Mouse (Mus musculus): Measurements from ENCODE around the gene Tmem130. TPM values are rescaled to one million over a fixed set of nuclear protein-coding genes. Genes with fewer than 3 reads are reported as not detected.
A peak's percentile ranks its signal among the peaks of the same experiment; 100 is the strongest.

Tmem130 gene
- total RNA-seq, 2 experiments from 2014 or later, result not detected

GRCm38 (mm10) chr5:144724926-144725325 lies 36.7 kb downstream of the Tmem130 start:
- H3K27ac ChIP-seq, result no peak overlapping the region
- intact Hi-C loops (cut with DNase I), result no loop called here
- no peak for DNase-seq
- H3K4me3 ChIP-seq, result no peak overlapping the region
- TF ChIP-seq CTCF (IDR thresholded peaks at IDR 0.05), result no peak

- H3K4me3 ChIP-seq, result no peak overlapping the region
- no peak overlapping the region for H3K27ac ChIP-seq
- intact Hi-C loops (cut with DNase I), result no loop called here
- no peak for TF ChIP-seq CTCF (IDR thresholded peaks at IDR 0.05)
- no peak for DNase-seq
Observed at GRCm38 (mm10) chr5:144720281-144720680, 41.3 kb downstream of the Tmem130 start.

GRCm38 (mm10) chr5:144719781-144720180 lies 41.8 kb downstream of the Tmem130 start:
- Histone ChIP-seq H3K27ac (no peak overlapping the region), H3K4me3 (no peak overlapping the region)
- no peak for DNase-seq
- intact Hi-C loops (cut with DNase I), result no loop called here
- no peak for TF ChIP-seq CTCF (IDR thresholded peaks at IDR 0.05)

- Histone ChIP-seq H3K4me3 (no peak overlapping the region), H3K27ac (no peak overlapping the region)
- no peak for TF ChIP-seq CTCF (IDR thresholded peaks at IDR 0.05)
- no peak for DNase-seq
- intact Hi-C loops (cut with DNase I), result no loop called here
Observed at GRCm38 (mm10) chr5:144717186-144717585, 44.4 kb downstream of the Tmem130 start.

- Histone ChIP-seq H3K4me3 (no peak overlapping the region), H3K27ac (no peak overlapping the region)
- DNase-seq, result no peak
- intact Hi-C loops (cut with DNase I), result no loop called here
- TF ChIP-seq CTCF (IDR thresholded peaks at IDR 0.05), result no peak
Observed at GRCm38 (mm10) chr5:144713371-144713770, 48.2 kb downstream of the Tmem130 start.

- intact Hi-C loops (cut with DNase I), result no loop called here
- TF ChIP-seq CTCF (IDR thresholded peaks at IDR 0.05), result no peak
- Histone ChIP-seq H3K27ac (no peak overlapping the region), H3K4me3 (no peak overlapping the region)
- DNase-seq, result peak; percentile 48
Observed at GRCm38 (mm10) chr5:144707603-144708002, 54.0 kb downstream of the Tmem130 start.

- intact Hi-C loops (cut with DNase I), result no loop called here
- no peak for DNase-seq
- Histone ChIP-seq H3K27ac (no peak overlapping the region), H3K4me3 (no peak overlapping the region)
- TF ChIP-seq CTCF (IDR thresholded peaks at IDR 0.05), result no peak
Observed at GRCm38 (mm10) chr5:144703464-144704368, 57.9 kb downstream of the Tmem130 start.

- H3K4me3 ChIP-seq, result no peak overlapping the region
- TF ChIP-seq CTCF (IDR thresholded peaks at IDR 0.05), result no peak
- no peak for DNase-seq
- H3K27ac ChIP-seq, result no peak overlapping the region
- intact Hi-C loops (cut with DNase I), result no loop called here
Observed at GRCm38 (mm10) chr5:144695289-144696060, 66.1 kb downstream of the Tmem130 start.

GRCm38 (mm10) chr5:144694161-144694560 lies 67.5 kb downstream of the Tmem130 start:
- no peak overlapping the region for H3K4me3 ChIP-seq
- DNase-seq, result no peak
- no peak for TF ChIP-seq CTCF (IDR thresholded peaks at IDR 0.05)
- no peak overlapping the region for H3K27ac ChIP-seq
- intact Hi-C loops (cut with DNase I), result no loop called here

- Histone ChIP-seq H3K4me3 (no peak overlapping the region), H3K27ac (no peak overlapping the region)
- TF ChIP-seq CTCF (IDR thresholded peaks at IDR 0.05), result no peak
- DNase-seq, result no peak
- intact Hi-C loops (cut with DNase I), result no loop called here
Observed at GRCm38 (mm10) chr5:144691421-144691820, 70.2 kb downstream of the Tmem130 start.

GRCm38 (mm10) chr5:144688371-144688770 lies 73.2 kb downstream of the Tmem130 start:
- no peak for TF ChIP-seq CTCF (IDR thresholded peaks at IDR 0.05)
- intact Hi-C loops (cut with DNase I), result no loop called here
- Histone ChIP-seq H3K27ac (no peak overlapping the region), H3K4me3 (no peak overlapping the region)
- DNase-seq, result no peak

Other genes starting within 250 kb of the Tmem130 start
- not detected for gene Nptx2, start 215.9 kb downstream of the Tmem130 start, total RNA-seq (2021)
- gene Trrap, start 5.9 kb upstream of the Tmem130 start, total RNA-seq (2021), result 10 to 100 TPM; 24.0 to 28.5 TPM
- 10 to 100 TPM in 1 of 2 experiments, 1 to 10 TPM in 1; 9.3 to 16.8 TPM for gene Smurf1, start 204.0 kb upstream of the Tmem130 start, total RNA-seq (2021)